Mouse (Mus musculus) testis, postnatal 14 days (tissue): Measurements from ENCODE around the gene Cttn.

ENCODE experiments used
- DNase-seq: peaks from one replicate; pipeline ENCODE4 v3.0.0; 2021; ENCODE audit warnings: low spot score

The Cttn gene

DNA sequence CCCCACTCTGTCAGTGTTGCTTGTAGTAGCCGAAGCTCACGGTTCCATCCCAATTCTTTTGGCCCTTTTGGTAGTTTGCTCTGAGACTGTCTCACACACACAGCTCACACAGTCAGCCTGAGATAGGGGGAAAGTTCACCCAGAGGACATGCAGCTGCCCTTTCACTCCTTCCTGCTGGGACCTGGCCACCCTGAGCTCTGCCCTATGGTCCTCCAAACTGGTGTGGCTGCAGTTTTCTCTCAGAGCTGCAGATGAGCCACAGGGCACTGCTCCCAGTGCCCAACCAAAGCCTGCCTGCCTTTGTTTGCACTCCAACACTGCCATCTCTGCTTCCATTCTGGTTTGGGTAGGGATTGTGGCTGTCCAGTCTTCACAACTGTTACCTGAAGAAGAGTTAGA lies 81.1 kb downstream of the Cttn start:
- no peak for DNase-seq

GRCm38 (mm10) chr7:144387537-144387936 lies 83.3 kb downstream of the Cttn start:
- DNase-seq = no peak
